8 mouse cellular contexts compared by ENCODE assay signal in the genomic region with DNA sequence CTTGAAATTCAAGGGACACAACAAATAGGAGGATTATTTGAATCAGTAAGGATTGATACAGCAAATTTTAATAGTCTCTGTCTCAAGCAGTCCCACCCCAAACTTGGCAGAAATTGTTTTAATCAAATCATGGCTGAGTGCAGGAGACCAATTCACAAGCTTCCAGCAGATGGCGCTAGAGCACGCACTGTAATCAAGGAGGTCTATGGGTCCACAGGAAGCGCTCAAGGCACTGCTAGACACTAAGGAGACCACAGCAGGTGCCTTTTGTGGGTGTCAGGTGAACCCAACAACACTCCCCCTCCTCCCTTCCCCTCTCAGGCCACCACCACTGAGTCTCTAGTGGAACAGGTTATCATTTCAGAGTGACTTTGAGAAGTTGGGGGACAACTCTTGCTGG.
A peak's percentile ranks its signal among the peaks of the same experiment; 100 is the strongest.
DNase-seq lines count a peak whose midpoint lies in the region; ATAC-seq and TF ChIP-seq lines count a peak whose summit lies in the region.

No protein-coding gene starts in this region.

- TF ChIP-seq CTCF in embryonic fibroblast, embryonic 13.5 days (IDR thresholded peaks at IDR 0.05; ENCODE audit: borderline replicate concordance, insufficient read depth, low read length), result peak; percentile 78; the same call in 1 of the 2 replicates

- no peaks in the 10 kb centered on the region for H3K36me3 ChIP-seq in splenic B cell, adult 2 months (ENCODE audit: control insufficient read depth, insufficient read depth, low read length, poor library complexity, severe bottlenecking)

- H3K27me3 ChIP-seq in splenic B cell, adult 2 months (ENCODE audit: control insufficient read depth, insufficient read depth, low read length, poor library complexity, severe bottlenecking), result no peaks in the 10 kb centered on the region

- no peak overlapping the region for H3K4me3 ChIP-seq in embryonic fibroblast, embryonic 13.5 days (ENCODE audit: insufficient read depth, low read length)

- no peaks in the 10 kb centered on the region for H3K4me1 ChIP-seq in embryonic fibroblast, embryonic 13.5 days (ENCODE audit: control insufficient read depth, insufficient read depth, low read length)

- no peak for ATAC-seq in cerebellum, adult (ENCODE audit: insufficient number of reproducible peaks, low FRiP score, low TSS enrichment)
- peak; percentile 92 for ATAC-seq in megakaryocyte-erythroid progenitor cell, adult 5-6 weeks (replicated peaks; ENCODE audit: low FRiP score, low TSS enrichment, poor library complexity, severe bottlenecking)

- DNase-seq in cerebellum, adult 11 months, result peak; percentile 8
- peak; percentile 11 to 20 for DNase-seq in adrenal gland, postnatal 4 days (ENCODE audit: low spot score in 2 of 2)
- DNase-seq in heart, postnatal 4 days, result peak; percentile 75
- peak; percentile 73 to 84 for DNase-seq in left cerebral cortex, adult 18-20 months (ENCODE audit: low spot score in 2 of 2)
- DNase-seq in splenic B cell, adult 2 months (ENCODE audit: low read depth, low spot score), result peak; percentile 43

- no peak for TF ChIP-seq POLR2A in embryonic fibroblast, embryonic 13.5 days (IDR thresholded peaks at IDR 0.05; ENCODE audit: low read depth, low read length)

- no peak overlapping the region for H3K27ac ChIP-seq in embryonic fibroblast, embryonic 13.5 days (ENCODE audit: insufficient read depth, low read length)

Comparison
In these comparisons a context has a peak if more than half of its experiments do, and no peak if none do; other contexts are left out.
1. DNase-seq: peak in every context shown above with its lines; median percentile 78 in left cerebral cortex, adult 18-20 months; 75 in heart, postnatal 4 days; 43 in splenic B cell, adult 2 months; 16 in adrenal gland, postnatal 4 days; 8 in cerebellum, adult 11 months.